Comparison of ENCODE assay signal across 17 mouse cellular contexts in genomic region chr6:91493053-91493452, GRCm38 (mm10).
"Had no signal": no experiment of that assay in that cellular context is flagged by ENCODE, and none has a peak within 500 bp of the region (broad histone marks: within the 10 kb centered on the region; RNA-seq: fewer than 3 reads in every experiment).

No protein-coding gene starts in this region.

- H3K9ac ChIP-seq: liver, embryonic 15.5 days; lung, embryonic 14.5 days; midbrain, embryonic 12.5 days; midbrain, embryonic 15.5 days; neural tube, embryonic 12.5 days; neural tube, embryonic 15.5 days; stomach, embryonic 15.5 days had no signal

- H3K27ac ChIP-seq: kidney, postnatal 0 days; liver, embryonic 15.5 days; macrophage; midbrain, embryonic 12.5 days; midbrain, embryonic 15.5 days; neural tube, embryonic 12.5 days; neural tube, embryonic 15.5 days; stomach, embryonic 15.5 days had no signal

- H3K4me1 ChIP-seq: liver, embryonic 15.5 days; midbrain, embryonic 12.5 days; midbrain, embryonic 15.5 days; neural tube, embryonic 15.5 days had no signal

- H3K4me3 ChIP-seq: liver, embryonic 15.5 days; midbrain, embryonic 12.5 days; midbrain, embryonic 15.5 days; neural tube, embryonic 12.5 days; neural tube, embryonic 15.5 days; stomach, embryonic 15.5 days had no signal

- ATAC-seq: intestine, postnatal 0 days; lung, postnatal 0 days; midbrain, embryonic 15.5 days had no signal

- H3K27me3 ChIP-seq: liver, embryonic 15.5 days; midbrain, embryonic 12.5 days; midbrain, embryonic 15.5 days; neural tube, embryonic 12.5 days; neural tube, embryonic 15.5 days; stomach, embryonic 15.5 days had no signal

- DNase-seq: kidney, adult 2 months; kidney, postnatal 25 days; lung, embryonic 14.5 days; retina, postnatal 1 day; right cerebral cortex, postnatal 25 days; spleen, adult 18-20 months; thymus, postnatal 36 days had no signal

- H3K9me3 ChIP-seq: liver, embryonic 15.5 days; midbrain, embryonic 12.5 days; midbrain, embryonic 15.5 days; neural tube, embryonic 12.5 days; neural tube, embryonic 15.5 days; stomach, embryonic 15.5 days had no signal

- H3K4me2 ChIP-seq: lung, embryonic 14.5 days; midbrain, embryonic 12.5 days; midbrain, embryonic 15.5 days; neural tube, embryonic 12.5 days; neural tube, embryonic 15.5 days; stomach, embryonic 15.5 days had no signal
